Mouse (Mus musculus) hindbrain, embryonic 16.5 days (tissue): ENCODE measurements around the gene Arhgap31. TPM values are rescaled to one million over a fixed set of nuclear protein-coding genes. Genes with fewer than 3 reads are reported as not detected.
A peak's percentile ranks its signal among the peaks of the same experiment; 100 is the strongest.

ENCODE experiments used
- ATAC-seq: fragments of 200-750 bp; cut with Nextera tagmentation; 2 replicates; pipeline ENCODE4 v1.8.0; 2017; ENCODE audit warnings: moderate TSS enrichment, moderate library complexity
- H3K27ac ChIP-seq: fragments of 300-500 bp; sonication (generic); 2 replicates; pipeline ENCODE4 v1.5.1; 2014; ENCODE audit warnings: low read depth, mild to moderate bottlenecking, control low read depth, low read length, moderate library complexity
- H3K27me3 ChIP-seq: fragments of 300-500 bp; sonication (generic); replicated peaks from 2 replicates; pipeline ENCODE4 v1.6.1; 2014; ENCODE audit warnings: low read length; ENCODE audit not compliant: control insufficient read depth, insufficient read depth
- H3K36me3 ChIP-seq: fragments of 300-500 bp; sonication (generic); 2 replicates; pipeline ENCODE4 v1.6.1; 2014; ENCODE audit warnings: mild to moderate bottlenecking, low read length, moderate library complexity, mixed read lengths; ENCODE audit not compliant: control insufficient read depth, insufficient read depth
- H3K4me1 ChIP-seq: fragments of 300-500 bp; sonication (generic); 2 replicates; pipeline ENCODE4 v1.6.1; 2014; ENCODE audit warnings: low read depth, low read length; ENCODE audit not compliant: control insufficient read depth, insufficient read depth
- H3K4me2 ChIP-seq: fragments of 300-500 bp; sonication (generic); 2 replicates; pipeline ENCODE4 v1.6.1; 2014; ENCODE audit warnings: mild to moderate bottlenecking, low read length, control low read depth, moderate library complexity
- H3K4me3 ChIP-seq: fragments of 300-500 bp; sonication (generic); 2 replicates; pipeline ENCODE4 v1.5.1; 2014; ENCODE audit warnings: mild to moderate bottlenecking, low read length, control low read depth, moderate library complexity
- H3K9ac ChIP-seq: fragments of 300-500 bp; sonication (generic); 2 replicates; pipeline ENCODE4 v1.6.1; 2014; ENCODE audit warnings: low read depth, mild to moderate bottlenecking, control low read depth, low read length, moderate library complexity
- H3K9me3 ChIP-seq: fragments of 300-500 bp; sonication (generic); 2 replicates; pipeline ENCODE4 v1.6.1; 2014; ENCODE audit warnings: mild to moderate bottlenecking, low read length, moderate library complexity; ENCODE audit not compliant: control insufficient read depth
- WGBS: fragments of 180-500 bp; shearing (Covaris S2); extraction: QIAGEN DNeasy Blood & Tissue Kit; methylation state at CpG from one replicate; pipeline ENCODE4 v1.1.7; 2014; 5-methylcytosine and 5-hydroxymethylcytosine counted together
- polyA plus RNA-seq: library from polyadenylated mRNA; unstranded; fragments of >200 nt; fragmentation: Nextera tagmentation; extraction: Ambion mirVana; gene quantifications from 2 replicates; pipeline ENCODE4 v1.2.1, GENCODE M21; 2015

Arhgap31 gene
- polyA plus RNA-seq, 1 experiment from 2014 or later = 4.5 TPM

DNA sequence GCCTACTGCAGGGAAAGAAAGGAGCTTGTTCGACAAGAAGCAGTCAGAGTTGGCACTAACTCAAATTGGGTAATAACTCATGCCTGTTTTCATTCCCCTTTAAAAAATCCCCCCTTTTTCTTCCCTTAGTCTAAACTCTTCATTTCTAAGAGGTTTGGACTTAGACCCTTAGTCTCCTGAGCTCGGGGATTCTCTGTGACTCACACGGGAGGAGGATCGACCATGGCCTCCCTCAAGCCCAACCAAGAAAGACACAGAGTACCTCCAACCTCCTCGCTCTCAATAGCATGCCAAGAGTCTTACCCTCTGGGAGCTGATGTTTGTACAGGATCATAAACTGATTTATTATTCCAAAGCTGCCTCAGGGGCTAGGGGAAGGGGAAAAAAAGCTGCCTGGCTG, 100.4 kb downstream of the Arhgap31 start:
- H3K36me3 ChIP-seq = no peaks in the 10 kb centered on the region; the same call in 1 of the 2 replicates
- H3K9ac ChIP-seq = no peak overlapping the region
- no peak for ATAC-seq
- no peak overlapping the region for H3K4me3 ChIP-seq
- H3K9me3 ChIP-seq = no peaks in the 10 kb centered on the region
- no peak overlapping the region for H3K4me2 ChIP-seq
- no peaks in the 10 kb centered on the region; the same call in 1 of the 2 replicates for H3K4me1 ChIP-seq
- no peaks in the 10 kb centered on the region for H3K27me3 ChIP-seq
- 72% methylated on average over 5 of the region's 5 CpGs for WGBS
- H3K27ac ChIP-seq = no peak overlapping the region

DNA sequence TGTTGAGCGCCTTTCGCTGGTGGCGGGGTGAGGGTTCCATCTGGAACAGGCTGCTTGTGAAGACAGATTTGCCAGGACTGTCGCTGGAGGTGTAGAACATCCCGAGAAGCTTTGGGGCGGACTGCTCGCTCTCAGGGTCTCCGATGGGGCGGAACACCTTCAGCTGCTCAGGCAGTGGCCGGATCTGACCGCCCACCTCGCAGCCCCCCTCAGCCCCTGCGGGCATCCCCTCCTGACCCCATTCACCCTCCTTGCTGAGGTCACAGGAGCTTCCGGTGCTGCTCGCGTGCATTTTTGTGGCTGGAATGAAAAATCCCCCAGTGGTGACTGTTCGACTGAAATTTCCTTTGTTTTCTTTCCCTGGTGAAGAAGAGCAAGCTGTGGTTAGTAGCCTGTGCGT, 104.0 kb downstream of the Arhgap31 start:
- Histone ChIP-seq H3K4me1 (no peaks in the 10 kb centered on the region; the same call in 1 of the 2 replicates), H3K27ac (no peak overlapping the region), H3K27me3 (no peaks in the 10 kb centered on the region), H3K4me2 (no peak overlapping the region), H3K9ac (no peak overlapping the region), H3K36me3 (no peaks in the 10 kb centered on the region; the same call in 1 of the 2 replicates), H3K4me3 (no peak overlapping the region), H3K9me3 (no peaks in the 10 kb centered on the region)
- WGBS = 67% methylated on average over 18 of the region's 18 CpGs
- no peak for ATAC-seq

- H3K36me3 ChIP-seq = no peaks in the 10 kb centered on the region; the same call in 1 of the 2 replicates
- 84% methylated on average over 12 of the region's 12 CpGs for WGBS
- no peaks in the 10 kb centered on the region for H3K9me3 ChIP-seq
- H3K9ac ChIP-seq = no peak overlapping the region
- no peak for ATAC-seq
- no peak overlapping the region for H3K4me2 ChIP-seq
- H3K27me3 ChIP-seq = no peaks in the 10 kb centered on the region
- no peaks in the 10 kb centered on the region; the same call in 1 of the 2 replicates for H3K4me1 ChIP-seq
- H3K27ac ChIP-seq = no peak overlapping the region
- no peak overlapping the region for H3K4me3 ChIP-seq
These were observed 104.4 kb downstream of the Arhgap31 start for GRCm38 (mm10) chr16:38608687-38609086.

- Histone ChIP-seq H3K27ac (no peak overlapping the region), H3K27me3 (no peaks in the 10 kb centered on the region), H3K9me3 (no peaks in the 10 kb centered on the region), H3K9ac (no peak overlapping the region), H3K36me3 (no peaks in the 10 kb centered on the region; the same call in 1 of the 2 replicates), H3K4me3 (no peak overlapping the region), H3K4me2 (no peak overlapping the region), H3K4me1 (0 out of 2 replicates have a peak, but pooled peaks cover 4% of the 10 kb centered on the region)
- 93% methylated on average over 7 of the region's 7 CpGs for WGBS
- no peak for ATAC-seq
These were observed 106.6 kb downstream of the Arhgap31 start for GRCm38 (mm10) chr16:38606509-38606908.

GRCm38 (mm10) chr16:38602989-38603804, 109.9 kb downstream of the Arhgap31 start:
- Histone ChIP-seq H3K9ac (no peak overlapping the region), H3K9me3 (no peaks in the 10 kb centered on the region), H3K4me3 (no peak overlapping the region), H3K27ac (no peak overlapping the region; the same call in 1 of the 2 replicates), H3K4me1 (0 out of 2 replicates have a peak, but pooled peaks cover 4% of the 10 kb centered on the region), H3K4me2 (0 out of 2 replicates have a peak overlapping the region, but pooled peaks have one; percentile 3), H3K27me3 (no peaks in the 10 kb centered on the region), H3K36me3 (no peaks in the 10 kb centered on the region)
- ATAC-seq = peak; percentile 72
- WGBS = 40% methylated on average over 11 of the region's 11 CpGs

DNA sequence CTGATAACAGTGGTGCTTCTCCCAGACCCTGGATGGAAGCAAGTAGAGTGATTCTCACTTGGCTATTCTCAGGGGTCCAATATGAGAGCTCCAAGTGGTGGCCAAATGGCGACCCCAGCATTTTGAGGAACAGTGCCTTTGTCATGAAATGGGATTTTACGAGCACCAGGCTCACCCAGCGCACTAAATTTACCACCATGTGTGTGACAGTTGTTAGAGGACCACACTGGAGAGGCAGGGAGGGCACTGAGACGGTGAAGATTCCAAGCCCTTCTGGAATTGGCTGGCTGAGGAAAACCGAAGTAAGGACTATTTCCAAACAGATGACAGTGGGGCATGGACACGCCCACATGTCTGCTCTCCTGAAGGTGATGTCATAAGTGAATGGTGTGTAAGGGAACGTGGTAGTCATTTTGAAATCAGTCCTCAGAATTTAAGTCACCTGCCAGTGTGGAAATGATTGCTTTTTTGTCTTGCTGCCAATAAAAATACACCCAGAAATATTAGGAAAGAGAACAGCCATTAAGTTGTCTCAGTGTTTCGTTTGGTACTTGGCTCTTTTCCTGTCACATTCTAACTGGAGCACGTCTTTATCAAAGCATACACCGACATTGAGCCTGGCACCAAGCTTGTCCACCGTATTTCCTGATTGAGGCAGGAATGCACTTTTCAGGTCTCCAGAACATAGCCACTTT, 113.9 kb downstream of the Arhgap31 start:
- H3K4me1 ChIP-seq = 0 out of 2 replicates have a peak, but pooled peaks cover 4% of the 10 kb centered on the region
- no peak overlapping the region for H3K27ac ChIP-seq
- no peak overlapping the region for H3K4me3 ChIP-seq
- 77% methylated on average over 11 of the region's 11 CpGs for WGBS
- no peaks in the 10 kb centered on the region for H3K36me3 ChIP-seq
- ATAC-seq = no peak
- H3K9ac ChIP-seq = no peak overlapping the region
- no peaks in the 10 kb centered on the region for H3K9me3 ChIP-seq
- H3K4me2 ChIP-seq = no peak overlapping the region
- H3K27me3 ChIP-seq = no peaks in the 10 kb centered on the region

- no peaks in the 10 kb centered on the region for H3K27me3 ChIP-seq
- H3K4me2 ChIP-seq = no peak overlapping the region
- H3K36me3 ChIP-seq = peaks cover 12% of the 10 kb centered on the region; the same call in 1 of the 2 replicates
- 96% methylated on average over 2 of the region's 2 CpGs for WGBS
- H3K27ac ChIP-seq = no peak overlapping the region
- no peak for ATAC-seq
- H3K4me3 ChIP-seq = no peak overlapping the region
- no peaks in the 10 kb centered on the region for H3K4me1 ChIP-seq
- no peaks in the 10 kb centered on the region for H3K9me3 ChIP-seq
- no peak overlapping the region for H3K9ac ChIP-seq
These were observed 116.4 kb downstream of the Arhgap31 start for GRCm38 (mm10) chr16:38596651-38597050.

- Histone ChIP-seq H3K27me3 (no peaks in the 10 kb centered on the region), H3K27ac (no peak overlapping the region), H3K4me3 (no peak overlapping the region), H3K36me3 (peaks cover 14% of the 10 kb centered on the region; the same call in 1 of the 2 replicates), H3K4me1 (no peaks in the 10 kb centered on the region), H3K9ac (no peak overlapping the region), H3K4me2 (no peak overlapping the region), H3K9me3 (no peaks in the 10 kb centered on the region)
- 95% methylated on average over 2 of the region's 2 CpGs for WGBS
- no peak for ATAC-seq
These were observed 117.0 kb downstream of the Arhgap31 start for GRCm38 (mm10) chr16:38596099-38596498.

DNA sequence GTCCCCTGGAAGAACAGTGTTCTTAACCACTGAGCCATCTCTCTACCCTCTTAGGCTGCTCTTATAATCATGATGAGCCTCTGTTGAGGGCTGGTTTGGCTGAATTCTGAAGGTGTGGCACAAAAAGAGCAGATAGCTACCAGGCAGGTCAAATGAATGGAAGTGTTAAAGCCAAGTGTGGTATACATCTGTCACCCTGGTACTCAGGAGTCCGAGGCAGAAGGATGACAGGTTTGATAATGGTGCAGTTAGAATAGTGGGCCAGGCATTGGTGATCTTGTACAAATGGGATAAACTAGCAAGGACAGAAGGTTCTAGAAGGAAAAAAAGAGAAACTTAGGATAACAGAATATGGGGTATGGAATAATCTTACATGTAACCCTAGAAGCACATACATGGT, 118.6 kb downstream of the Arhgap31 start:
- WGBS = 93% methylated on average over 1 of the region's 1 CpGs
- H3K9me3 ChIP-seq = no peaks in the 10 kb centered on the region
- no peak overlapping the region for H3K4me2 ChIP-seq
- no peaks in the 10 kb centered on the region for H3K4me1 ChIP-seq
- no peak overlapping the region for H3K4me3 ChIP-seq
- no peak for ATAC-seq
- H3K27me3 ChIP-seq = no peaks in the 10 kb centered on the region
- H3K27ac ChIP-seq = no peak overlapping the region
- peaks cover 17% of the 10 kb centered on the region for H3K36me3 ChIP-seq
- no peak overlapping the region for H3K9ac ChIP-seq
